Mouse (Mus musculus) liver, adult 2 months (tissue): ENCODE measurements at regions not wholly inside any gene's neighbourhood (a gene's known extent, or its start where the extent isn't known, plus 50 kb on each side); places are given as distances from the start of the nearest gene placed in this dataset.

ENCODE experiments used
- CTCF ChIP-seq: fragments of 200-500 bp; IDR thresholded peaks from 2 replicates; pipeline ENCODE4 v1.5.1; 2011; ENCODE audit warnings: low read depth, low read length, control low read depth
- POLR2A ChIP-seq: fragments of 200-500 bp; IDR thresholded peaks from 2 replicates; pipeline ENCODE4 v1.6.1; 2011; ENCODE audit warnings: low read length, control low read depth; ENCODE audit not compliant: insufficient read depth; ENCODE audit errors: extremely low read depth

DNA sequence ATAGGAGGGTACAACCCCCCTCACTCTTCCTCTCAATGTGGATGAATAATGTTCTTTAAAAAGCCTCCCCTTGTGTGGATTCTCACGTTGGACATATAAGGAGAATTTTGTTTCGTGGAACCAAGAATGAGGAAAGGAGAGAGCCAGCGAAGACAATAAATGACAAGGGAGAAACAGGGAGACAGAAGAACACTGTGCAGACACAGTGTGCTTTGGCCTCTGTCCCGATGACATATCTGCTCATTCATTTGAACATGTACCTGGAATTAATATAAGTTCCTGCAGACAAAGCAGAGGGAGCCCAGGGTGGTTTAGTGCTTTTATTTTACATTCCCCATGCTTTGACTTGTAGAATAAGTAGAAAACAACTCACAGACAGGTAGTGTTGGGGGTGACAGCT is 370.3 kb upstream of the Smarca2 start:
- TF ChIP-seq CTCF: no peak
- TF ChIP-seq POLR2A: no peak
